Mouse (Mus musculus): Measurements from ENCODE around the gene Ptpro. TPM values are rescaled to one million over a fixed set of nuclear protein-coding genes. Genes with fewer than 3 reads are reported as not detected.

Ptpro gene
- polyA plus RNA-seq, 1 experiment from 2014 or later, result 1.8 TPM

DNA sequence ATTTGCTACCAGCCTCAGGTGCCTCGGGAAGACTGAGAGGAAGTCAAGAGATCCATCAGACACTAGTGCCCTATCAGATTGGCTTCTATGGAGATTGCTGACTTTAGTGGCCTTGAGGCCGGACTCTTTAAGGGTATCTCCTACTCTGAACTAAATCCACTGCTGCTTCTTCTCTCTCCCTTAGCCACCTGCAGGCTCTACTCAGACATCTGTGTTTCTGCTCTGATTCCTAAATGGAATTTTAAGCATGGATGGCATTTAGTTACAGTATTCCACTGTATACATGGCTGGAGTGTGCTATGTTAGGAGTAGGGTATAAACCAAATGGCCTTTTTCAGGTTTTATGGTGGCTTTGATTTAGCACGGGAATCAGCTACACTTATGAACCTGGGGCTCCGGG, 170.7 kb downstream of the Ptpro start:
- Histone ChIP-seq H3K4me2 (ENCODE audit: low read depth, low read length) (no peak overlapping the region), H3K27me3 (replicated peaks; ENCODE audit: control insufficient read depth, insufficient read depth, low read length) (no peaks in the 10 kb centered on the region), H3K9me3 (ENCODE audit: control insufficient read depth, low read length) (no peaks in the 10 kb centered on the region), H3K9ac (ENCODE audit: low read depth, low read length) (no peak overlapping the region), H3K4me3 (ENCODE audit: low read length) (no peak overlapping the region), H3K27ac (ENCODE audit: low read length) (no peak overlapping the region), H3K36me3 (ENCODE audit: control insufficient read depth, insufficient read depth, low read length) (no peaks in the 10 kb centered on the region), H3K4me1 (ENCODE audit: control insufficient read depth, insufficient read depth, low read length) (no peaks in the 10 kb centered on the region)
- ATAC-seq, result no peak
- WGBS, result 84% methylated on average over 4 of the region's 4 CpGs

DNA sequence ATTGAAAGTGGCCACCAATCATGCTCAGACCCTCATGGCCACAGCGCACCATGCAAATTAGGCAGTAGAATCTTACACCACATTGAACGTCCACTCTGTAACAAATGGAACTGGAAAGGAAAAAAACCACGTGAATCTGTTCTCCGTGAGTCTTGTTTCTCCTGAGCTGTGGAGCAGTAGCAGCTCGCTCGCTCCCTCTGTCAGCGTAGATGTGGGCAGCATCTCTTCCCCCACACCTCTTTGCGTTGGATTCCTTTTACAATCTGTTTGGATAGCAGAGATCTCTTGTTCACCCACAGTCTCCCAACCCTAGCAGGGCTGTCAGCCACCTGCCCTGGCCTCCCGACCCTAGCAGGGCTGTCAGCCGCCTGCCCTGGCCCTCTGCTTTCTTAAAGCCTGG, 171.7 kb downstream of the Ptpro start:
- Histone ChIP-seq H3K4me2 (ENCODE audit: low read depth, low read length) (no peak overlapping the region), H3K27me3 (replicated peaks; ENCODE audit: control insufficient read depth, insufficient read depth, low read length) (no peaks in the 10 kb centered on the region), H3K4me3 (ENCODE audit: low read length) (no peak overlapping the region), H3K36me3 (ENCODE audit: control insufficient read depth, insufficient read depth, low read length) (no peaks in the 10 kb centered on the region), H3K9me3 (ENCODE audit: control insufficient read depth, low read length) (no peaks in the 10 kb centered on the region), H3K27ac (ENCODE audit: low read length) (no peak overlapping the region), H3K4me1 (ENCODE audit: control insufficient read depth, insufficient read depth, low read length) (no peaks in the 10 kb centered on the region), H3K9ac (ENCODE audit: low read depth, low read length) (no peak overlapping the region)
- 48% methylated on average over 10 of the region's 10 CpGs for WGBS
- ATAC-seq, result no peak

DNA sequence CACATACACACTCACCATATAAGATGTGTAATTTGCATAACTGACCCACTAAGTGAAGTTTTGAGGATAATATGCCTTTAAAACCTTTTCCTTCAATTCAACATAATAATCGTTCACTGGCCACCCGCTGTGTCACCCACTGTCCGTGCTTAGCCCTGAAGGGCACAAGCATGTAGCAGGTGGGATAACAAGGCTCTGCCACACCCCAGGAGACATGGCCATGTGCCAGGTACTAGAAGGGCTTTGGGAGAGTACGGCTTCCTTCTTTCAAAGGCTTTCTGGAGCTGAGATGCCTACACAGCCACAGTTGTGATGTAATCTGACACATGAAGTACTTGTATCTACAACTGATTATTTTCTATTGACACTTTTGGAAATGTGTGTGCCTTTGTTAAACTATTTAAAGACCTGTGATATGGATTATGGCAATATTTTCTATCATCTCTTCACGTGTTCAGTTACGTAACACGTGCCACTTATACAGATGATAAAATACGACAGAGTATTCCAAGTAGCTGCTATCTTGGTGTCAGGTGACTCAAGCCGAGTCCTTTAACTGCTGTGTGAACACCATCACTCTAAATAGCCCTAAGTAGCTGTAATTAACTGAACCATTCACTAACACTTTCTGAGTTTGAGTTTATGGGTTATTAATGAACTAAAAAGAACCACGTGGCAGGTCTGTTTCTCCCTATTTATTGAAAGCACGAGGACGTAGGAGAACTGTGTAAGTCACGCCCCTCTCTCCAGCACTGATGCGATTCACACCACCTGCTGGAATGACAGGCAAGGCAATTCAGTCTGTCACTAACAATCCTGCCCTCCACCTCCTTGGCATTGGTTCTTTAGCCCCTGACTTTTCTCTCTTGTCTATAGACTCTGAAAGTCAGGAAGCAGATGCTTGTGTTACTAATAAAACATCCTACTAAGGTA, 173.6 kb downstream of the Ptpro start:
- Histone ChIP-seq H3K4me1 (ENCODE audit: control insufficient read depth, insufficient read depth, low read length) (no peaks in the 10 kb centered on the region), H3K36me3 (ENCODE audit: control insufficient read depth, insufficient read depth, low read length) (no peaks in the 10 kb centered on the region), H3K27ac (ENCODE audit: low read length) (no peak overlapping the region), H3K4me3 (ENCODE audit: low read length) (no peak overlapping the region), H3K4me2 (ENCODE audit: low read depth, low read length) (no peak overlapping the region), H3K27me3 (replicated peaks; ENCODE audit: control insufficient read depth, insufficient read depth, low read length) (no peaks in the 10 kb centered on the region), H3K9ac (ENCODE audit: low read depth, low read length) (no peak overlapping the region), H3K9me3 (ENCODE audit: control insufficient read depth, low read length) (no peaks in the 10 kb centered on the region)
- ATAC-seq, result peak; percentile 86
- 57% methylated on average over 14 of the region's 14 CpGs for WGBS

DNA sequence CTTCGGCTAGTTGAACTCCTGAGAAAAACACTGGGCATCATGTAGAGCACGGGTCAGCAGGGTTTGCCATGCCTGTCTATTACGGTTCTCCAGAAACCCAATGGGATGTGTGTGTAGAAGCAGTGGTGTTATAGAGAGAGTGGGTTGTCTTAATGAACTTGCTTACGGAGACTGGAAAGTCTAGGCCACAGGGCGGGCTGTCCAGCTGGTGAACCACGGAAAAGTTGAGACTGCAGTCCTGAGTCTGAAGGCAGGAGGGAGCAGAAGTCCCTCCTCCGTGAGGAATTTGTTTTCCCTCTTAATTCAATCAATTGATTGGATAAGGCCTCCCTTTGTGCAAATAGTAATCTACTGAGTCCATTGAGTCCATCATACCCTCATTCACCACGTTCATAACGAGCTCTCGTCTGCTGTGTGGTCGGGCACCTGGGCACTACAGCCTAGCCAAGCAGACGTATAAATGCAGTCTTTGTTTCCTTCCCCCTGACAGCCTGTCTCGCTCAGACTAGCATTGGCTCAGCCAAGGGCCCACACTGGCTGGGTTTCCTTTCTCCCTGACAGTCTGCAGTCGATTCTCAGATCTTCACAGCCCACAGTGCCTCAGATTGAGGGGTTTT, 181.5 kb downstream of the Ptpro start:
- Histone ChIP-seq H3K27ac (ENCODE audit: low read length) (no peak overlapping the region), H3K36me3 (ENCODE audit: control insufficient read depth, insufficient read depth, low read length) (no peaks in the 10 kb centered on the region), H3K4me2 (ENCODE audit: low read depth, low read length) (no peak overlapping the region), H3K27me3 (replicated peaks; ENCODE audit: control insufficient read depth, insufficient read depth, low read length) (no peaks in the 10 kb centered on the region), H3K4me3 (ENCODE audit: low read length) (no peak overlapping the region), H3K4me1 (ENCODE audit: control insufficient read depth, insufficient read depth, low read length) (no peaks in the 10 kb centered on the region), H3K9ac (ENCODE audit: low read depth, low read length) (no peak overlapping the region), H3K9me3 (ENCODE audit: control insufficient read depth, low read length) (no peaks in the 10 kb centered on the region)
- peak; percentile 40; the same call in 1 of the 2 replicates for ATAC-seq
- whole genome bisulfite sequencing, result 62% methylated on average over 14 of the region's 14 CpGs

DNA sequence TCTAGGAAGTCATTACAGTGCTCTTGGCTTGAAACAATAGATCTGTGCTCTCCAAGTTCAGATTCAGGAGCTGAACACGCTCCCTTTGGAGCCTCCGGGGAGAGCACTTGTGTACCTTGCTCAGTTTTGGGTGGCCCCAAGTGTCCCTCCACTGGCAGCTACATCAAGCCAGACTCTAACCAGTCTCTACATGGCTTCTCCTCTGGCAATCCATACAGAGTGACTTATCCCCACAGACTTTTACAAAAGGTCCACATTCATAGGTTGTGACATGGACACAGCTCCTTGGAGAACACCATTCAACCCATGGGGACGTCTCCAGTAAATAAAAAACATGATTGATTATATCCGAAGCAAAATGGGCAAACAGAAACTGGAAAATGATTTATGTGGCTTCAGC, 185.4 kb downstream of the Ptpro start:
- no peak overlapping the region for H3K4me2 ChIP-seq (ENCODE audit: low read depth, low read length)

DNA sequence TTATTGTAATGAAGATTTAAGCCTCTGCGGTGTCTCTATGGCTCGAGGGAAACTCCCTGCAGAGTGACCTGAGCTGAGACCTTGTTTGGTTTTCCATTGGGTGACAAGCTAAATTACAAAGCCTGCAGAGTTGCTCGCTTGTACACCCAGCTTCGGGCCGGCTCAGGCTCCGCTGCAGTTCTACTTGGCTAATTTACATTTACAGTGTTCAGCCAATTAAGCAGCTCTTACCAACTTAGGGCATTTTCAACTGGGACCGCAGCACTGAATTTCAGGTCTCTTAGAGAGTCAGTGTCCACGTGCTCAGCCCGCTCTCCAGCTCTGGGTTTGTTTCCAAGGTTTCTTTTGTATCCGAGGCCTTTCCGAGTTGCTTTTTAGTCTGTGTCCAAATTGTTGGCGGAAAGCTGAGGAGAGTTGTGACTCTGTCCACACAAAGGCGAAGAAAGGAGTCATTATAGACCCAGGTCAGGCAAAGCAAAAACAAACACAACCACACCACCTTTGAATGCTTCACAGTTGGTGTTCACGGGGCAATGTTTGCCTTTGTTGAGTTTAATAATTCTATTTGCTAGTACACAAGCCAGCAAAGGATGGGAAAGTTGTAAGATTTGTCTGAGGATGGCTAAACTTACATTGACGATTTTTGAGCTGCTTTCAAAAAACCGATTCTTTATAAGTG, 185.9 kb downstream of the Ptpro start:
- Histone ChIP-seq H3K4me3 (ENCODE audit: low read length) (no peak overlapping the region), H3K27me3 (replicated peaks; ENCODE audit: control insufficient read depth, insufficient read depth, low read length) (no peaks in the 10 kb centered on the region), H3K9ac (ENCODE audit: low read depth, low read length) (no peak overlapping the region), H3K27ac (ENCODE audit: low read length) (no peak overlapping the region), H3K36me3 (ENCODE audit: control insufficient read depth, insufficient read depth, low read length) (no peaks in the 10 kb centered on the region), H3K4me1 (ENCODE audit: control insufficient read depth, insufficient read depth, low read length) (0 out of 2 replicates have a peak, but pooled peaks cover 3% of the 10 kb centered on the region), H3K9me3 (ENCODE audit: control insufficient read depth, low read length) (no peaks in the 10 kb centered on the region), H3K4me2 (ENCODE audit: low read depth, low read length) (no peak overlapping the region)
- WGBS, result 56% methylated on average over 16 of the region's 16 CpGs
- ATAC-seq, result no peak

More for the DNA sequence above, 185.4 kb downstream of the Ptpro start:
- no peak for ATAC-seq
- Histone ChIP-seq H3K27ac (ENCODE audit: low read length) (no peak overlapping the region), H3K27me3 (replicated peaks; ENCODE audit: control insufficient read depth, insufficient read depth, low read length) (no peaks in the 10 kb centered on the region), H3K9me3 (ENCODE audit: control insufficient read depth, low read length) (no peaks in the 10 kb centered on the region), H3K4me3 (ENCODE audit: low read length) (no peak overlapping the region), H3K9ac (ENCODE audit: low read depth, low read length) (no peak overlapping the region), H3K4me1 (ENCODE audit: control insufficient read depth, insufficient read depth, low read length) (0 out of 2 replicates have a peak, but pooled peaks cover 3% of the 10 kb centered on the region), H3K36me3 (ENCODE audit: control insufficient read depth, insufficient read depth, low read length) (no peaks in the 10 kb centered on the region)
- 70% methylated on average over 4 of the region's 4 CpGs for WGBS

DNA sequence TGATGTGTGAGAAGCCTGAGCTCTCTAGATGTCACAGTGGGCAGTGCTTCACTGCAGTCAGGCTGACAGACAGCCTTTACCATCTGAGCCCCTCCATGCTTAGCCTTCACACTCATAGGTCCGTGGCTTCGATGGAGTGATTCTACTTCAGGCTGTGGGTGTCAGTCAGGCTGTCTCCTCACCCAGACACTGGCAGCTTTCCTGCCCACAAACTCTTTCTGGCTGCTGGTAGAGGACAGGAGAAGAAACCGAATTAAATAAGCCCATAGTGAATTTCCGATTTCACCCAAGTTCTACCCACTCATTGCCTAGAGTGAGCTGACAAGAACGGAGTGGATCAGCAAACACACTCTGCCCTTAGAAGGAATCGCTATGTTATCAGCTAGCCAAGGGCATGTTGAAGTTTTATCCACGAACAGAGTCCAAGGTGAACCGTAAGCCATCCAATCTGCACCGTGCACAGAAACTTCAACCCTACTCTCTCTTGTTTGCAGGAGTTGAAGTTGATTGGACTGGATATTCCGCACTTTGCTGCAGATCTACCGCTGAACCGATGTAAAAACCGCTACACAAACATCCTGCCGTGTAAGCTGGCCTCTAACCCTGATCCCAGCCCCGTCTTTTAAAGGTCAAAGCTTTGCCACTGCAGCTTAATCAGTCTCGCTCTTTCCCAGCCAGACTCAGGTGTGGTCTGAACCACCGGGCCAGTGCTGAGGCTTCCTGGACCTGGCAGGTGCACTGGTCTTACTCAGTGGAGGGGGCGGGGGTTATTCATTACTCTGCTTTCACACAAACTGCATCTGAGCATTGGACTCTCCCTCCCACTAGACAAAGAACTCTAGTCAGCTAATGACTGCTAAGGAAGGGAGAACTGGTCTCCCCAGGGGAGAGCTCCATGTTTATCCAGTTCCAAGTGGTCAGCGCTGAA, 188.7 kb downstream of the Ptpro start:
- ATAC-seq, result peak; percentile 84
- H3K9me3 ChIP-seq (ENCODE audit: control insufficient read depth, low read length), result no peaks in the 10 kb centered on the region
- H3K27me3 ChIP-seq (replicated peaks; ENCODE audit: control insufficient read depth, insufficient read depth, low read length), result no peaks in the 10 kb centered on the region
- H3K4me1 ChIP-seq (ENCODE audit: control insufficient read depth, insufficient read depth, low read length), result 0 out of 2 replicates have a peak, but pooled peaks cover 3% of the 10 kb centered on the region
- H3K4me3 ChIP-seq (ENCODE audit: low read length), result no peak overlapping the region
- WGBS, result 62% methylated on average over 19 of the region's 19 CpGs
- H3K27ac ChIP-seq (ENCODE audit: low read length), result no peak overlapping the region
- 0 out of 2 replicates have a peak overlapping the region, but pooled peaks have one; percentile 6 for H3K4me2 ChIP-seq (ENCODE audit: low read depth, low read length)
- H3K9ac ChIP-seq (ENCODE audit: low read depth, low read length), result no peak overlapping the region
- no peaks in the 10 kb centered on the region for H3K36me3 ChIP-seq (ENCODE audit: control insufficient read depth, insufficient read depth, low read length)

DNA sequence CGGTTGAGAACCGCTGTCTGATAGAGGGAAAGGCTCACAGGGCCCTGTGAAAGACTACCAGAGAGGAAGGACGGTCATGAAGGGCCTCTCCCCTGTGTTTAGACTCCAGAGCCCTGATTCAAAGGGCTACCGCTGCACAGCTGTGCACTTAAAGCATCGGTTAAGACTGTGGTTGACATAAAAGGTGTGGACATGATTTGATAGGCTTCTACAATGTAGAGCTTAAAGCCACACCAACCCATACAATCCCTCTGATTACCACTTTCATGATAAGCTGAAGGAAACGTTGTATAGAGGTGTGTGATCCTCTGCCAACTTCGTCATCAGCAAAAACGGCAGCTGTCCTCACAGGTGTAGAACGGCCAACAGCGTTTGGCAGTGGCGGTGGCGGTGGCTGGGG, 191.0 kb downstream of the Ptpro start:
- Histone ChIP-seq H3K27me3 (replicated peaks; ENCODE audit: control insufficient read depth, insufficient read depth, low read length) (no peaks in the 10 kb centered on the region), H3K4me3 (ENCODE audit: low read length) (no peak overlapping the region), H3K36me3 (ENCODE audit: control insufficient read depth, insufficient read depth, low read length) (no peaks in the 10 kb centered on the region), H3K9ac (ENCODE audit: low read depth, low read length) (no peak overlapping the region), H3K27ac (ENCODE audit: low read length) (no peak overlapping the region), H3K4me1 (ENCODE audit: control insufficient read depth, insufficient read depth, low read length) (0 out of 2 replicates have a peak, but pooled peaks cover 3% of the 10 kb centered on the region), H3K9me3 (ENCODE audit: control insufficient read depth, low read length) (no peaks in the 10 kb centered on the region), H3K4me2 (ENCODE audit: low read depth, low read length) (no peak overlapping the region)
- no peak for ATAC-seq
- WGBS, result 89% methylated on average over 12 of the region's 12 CpGs
